Mouse (Mus musculus): ENCODE results near the gene Prrc2a. TPM values are rescaled to one million over a fixed set of nuclear protein-coding genes. Genes with fewer than 3 reads are reported as not detected.

The Prrc2a gene
- polyA plus RNA-seq (2015; fragmentation: Nextera tagmentation; extraction: Ambion mirVana), result 185 and 208 TPM in 2 replicates

- Histone ChIP-seq H3K9ac (replicated peaks) (peak within 1 kb of the TSS; percentile 99), H3K4me2 (replicated peaks) (peak within 1 kb of the TSS; percentile 95), H3K36me3 (peaks cover 22% of the 10 kb centered on the region), H3K27me3 (no peaks in the 10 kb centered on the region), H3K4me3 (peak within 1 kb of the TSS; percentile 96), H3K27ac (replicated peaks) (peak within 1 kb of the TSS; percentile 99), H3K9me3 (no peaks in the 10 kb centered on the region), H3K4me1 (peaks cover 37% of the 10 kb centered on the region)
- under 1% methylated on average over 63 of the region's 89 CpGs for WGBS
- peak; percentile 94 for ATAC-seq (replicated peaks)
These were observed at the start of gene Prrc2a for GRCm38 (mm10) chr17:35164568-35165450. Prrc2a (minus strand) TSS chr17:35164897.

GRCm38 (mm10) chr17:35213071-35213470 is 48.4 kb upstream of the Prrc2a start:
- Histone ChIP-seq H3K9me3 (no peaks in the 10 kb centered on the region), H3K4me1 (no peaks in the 10 kb centered on the region), H3K36me3 (no peaks in the 10 kb centered on the region), H3K9ac (replicated peaks) (no peak overlapping the region), H3K27me3 (no peaks in the 10 kb centered on the region), H3K4me2 (replicated peaks) (no peak overlapping the region), H3K27ac (replicated peaks) (no peak overlapping the region), H3K4me3 (no peak overlapping the region)
- WGBS, result 94% methylated on average over 5 of the region's 5 CpGs
- no peak for ATAC-seq (replicated peaks)

- no peaks in the 10 kb centered on the region for H3K27me3 ChIP-seq
- H3K9me3 ChIP-seq, result no peaks in the 10 kb centered on the region
- WGBS, result 91% methylated on average over 3 of the region's 3 CpGs
- H3K4me1 ChIP-seq, result no peaks in the 10 kb centered on the region
- no peak overlapping the region for H3K9ac ChIP-seq (replicated peaks)
- no peak overlapping the region for H3K4me3 ChIP-seq
- no peaks in the 10 kb centered on the region for H3K36me3 ChIP-seq
- H3K4me2 ChIP-seq (replicated peaks), result no peak overlapping the region
- no peak for ATAC-seq (replicated peaks)
- no peak overlapping the region for H3K27ac ChIP-seq (replicated peaks)
These were observed 45.9 kb upstream of the Prrc2a start for GRCm38 (mm10) chr17:35210593-35210992.

- H3K4me1 ChIP-seq, result no peaks in the 10 kb centered on the region
- 72% methylated on average over 12 of the region's 12 CpGs for WGBS
- H3K27ac ChIP-seq (replicated peaks), result no peak overlapping the region
- no peak overlapping the region for H3K4me2 ChIP-seq (replicated peaks)
- no peak overlapping the region for H3K4me3 ChIP-seq
- H3K36me3 ChIP-seq, result no peaks in the 10 kb centered on the region
- no peak overlapping the region for H3K9ac ChIP-seq (replicated peaks)
- no peaks in the 10 kb centered on the region for H3K9me3 ChIP-seq
- no peak for ATAC-seq (replicated peaks)
- H3K27me3 ChIP-seq, result no peaks in the 10 kb centered on the region
These were observed 45.3 kb upstream of the Prrc2a start for GRCm38 (mm10) chr17:35209785-35210535.

GRCm38 (mm10) chr17:35205380-35205769 is 40.7 kb upstream of the Prrc2a start:
- H3K9ac ChIP-seq (replicated peaks), result 0 out of 2 replicates have a peak overlapping the region, but pooled peaks have one; percentile 1
- H3K4me2 ChIP-seq (replicated peaks), result no peak overlapping the region
- H3K4me3 ChIP-seq, result no peak overlapping the region
- H3K27ac ChIP-seq (replicated peaks), result no peak overlapping the region
- H3K36me3 ChIP-seq, result no peaks in the 10 kb centered on the region
- ATAC-seq (replicated peaks), result no peak
- H3K9me3 ChIP-seq, result no peaks in the 10 kb centered on the region
- no peaks in the 10 kb centered on the region for H3K4me1 ChIP-seq
- WGBS, result 63% methylated on average over 10 of the region's 10 CpGs
- H3K27me3 ChIP-seq, result 0 out of 2 replicates have a peak, but pooled peaks cover 3% of the 10 kb centered on the region

- 0 out of 2 replicates have a peak within 1 kb of the TSS, but pooled peaks have one; percentile 1 for H3K9ac ChIP-seq (replicated peaks)
- H3K4me2 ChIP-seq (replicated peaks), result no peak within 1 kb of the TSS
- no peak within 1 kb of the TSS for H3K27ac ChIP-seq (replicated peaks)
- H3K4me3 ChIP-seq, result no peak within 1 kb of the TSS
- H3K27me3 ChIP-seq, result 0 out of 2 replicates have a peak, but pooled peaks cover 3% of the 10 kb centered on the region
- ATAC-seq (replicated peaks), result no peak
- H3K36me3 ChIP-seq, result no peaks in the 10 kb centered on the region
- no peaks in the 10 kb centered on the region for H3K4me1 ChIP-seq
- H3K9me3 ChIP-seq, result no peaks in the 10 kb centered on the region
- WGBS, result 28% methylated on average over 20 of the region's 20 CpGs
These were observed 40.0 kb upstream of the Prrc2a start, which contains the start of gene Lta for GRCm38 (mm10) chr17:35204494-35205379. Lta (minus strand) TSS chr17:35205351.

GRCm38 (mm10) chr17:35202442-35202841 is 37.7 kb upstream of the Prrc2a start:
- no peak for ATAC-seq (replicated peaks)
- Histone ChIP-seq H3K27ac (replicated peaks) (no peak overlapping the region), H3K9ac (replicated peaks) (no peak overlapping the region), H3K4me1 (no peaks in the 10 kb centered on the region), H3K4me2 (replicated peaks) (no peak overlapping the region), H3K36me3 (no peaks in the 10 kb centered on the region), H3K4me3 (no peak overlapping the region), H3K27me3 (0 out of 2 replicates have a peak, but pooled peaks cover 3% of the 10 kb centered on the region), H3K9me3 (no peaks in the 10 kb centered on the region)
- 84% methylated on average over 4 of the region's 4 CpGs for WGBS

GRCm38 (mm10) chr17:35201787-35202186 is 37.1 kb upstream of the Prrc2a start, which contains the start of gene Tnf:
Tnf (minus strand) TSS chr17:35202007.
- H3K27ac ChIP-seq (replicated peaks), result no peak within 1 kb of the TSS
- WGBS, result 54% methylated on average over 13 of the region's 13 CpGs
- no peaks in the 10 kb centered on the region for H3K9me3 ChIP-seq
- H3K4me2 ChIP-seq (replicated peaks), result no peak within 1 kb of the TSS
- no peak within 1 kb of the TSS for H3K9ac ChIP-seq (replicated peaks)
- H3K4me1 ChIP-seq, result no peaks in the 10 kb centered on the region
- no peak within 1 kb of the TSS for H3K4me3 ChIP-seq
- H3K36me3 ChIP-seq, result no peaks in the 10 kb centered on the region
- no peak for ATAC-seq (replicated peaks)
- peaks cover 7% of the 10 kb centered on the region; the same call in 1 of the 2 replicates for H3K27me3 ChIP-seq

- WGBS, result 85% methylated on average over 11 of the region's 11 CpGs
- Histone ChIP-seq H3K36me3 (no peaks in the 10 kb centered on the region), H3K4me2 (replicated peaks) (no peak overlapping the region), H3K9ac (replicated peaks) (no peak overlapping the region), H3K9me3 (no peaks in the 10 kb centered on the region), H3K27me3 (peaks cover 13% of the 10 kb centered on the region), H3K27ac (replicated peaks) (no peak overlapping the region), H3K4me3 (no peak overlapping the region), H3K4me1 (peaks cover 2% of the 10 kb centered on the region)
- ATAC-seq (replicated peaks), result no peak
These were observed 36.4 kb upstream of the Prrc2a start for GRCm38 (mm10) chr17:35201128-35201527.

- peaks cover 19% of the 10 kb centered on the region for H3K27me3 ChIP-seq
- no peak overlapping the region for H3K4me2 ChIP-seq (replicated peaks)
- no peak overlapping the region for H3K27ac ChIP-seq (replicated peaks)
- H3K4me3 ChIP-seq, result no peak overlapping the region
- no peak for ATAC-seq (replicated peaks)
- 89% methylated on average over 11 of the region's 11 CpGs for WGBS
- no peak overlapping the region for H3K9ac ChIP-seq (replicated peaks)
- H3K9me3 ChIP-seq, result no peaks in the 10 kb centered on the region
- H3K36me3 ChIP-seq, result no peaks in the 10 kb centered on the region
- H3K4me1 ChIP-seq, result peaks cover 9% of the 10 kb centered on the region
These were observed 35.7 kb upstream of the Prrc2a start for GRCm38 (mm10) chr17:35200398-35200797.

- H3K27me3 ChIP-seq, result peaks cover 28% of the 10 kb centered on the region
- no peak for ATAC-seq (replicated peaks)
- no peak overlapping the region for H3K4me2 ChIP-seq (replicated peaks)
- H3K4me3 ChIP-seq, result no peak overlapping the region
- no peak overlapping the region for H3K9ac ChIP-seq (replicated peaks)
- H3K9me3 ChIP-seq, result no peaks in the 10 kb centered on the region
- H3K27ac ChIP-seq (replicated peaks), result no peak overlapping the region
- peaks cover 11% of the 10 kb centered on the region for H3K4me1 ChIP-seq
- no peaks in the 10 kb centered on the region for H3K36me3 ChIP-seq
- WGBS, result 26% methylated on average over 8 of the region's 8 CpGs
These were observed 34.2 kb upstream of the Prrc2a start for GRCm38 (mm10) chr17:35198946-35199345.

All from forebrain, embryonic 15.5 days (tissue).